Mouse (Mus musculus): Measurements from ENCODE around the gene Serpinf1.

DNA sequence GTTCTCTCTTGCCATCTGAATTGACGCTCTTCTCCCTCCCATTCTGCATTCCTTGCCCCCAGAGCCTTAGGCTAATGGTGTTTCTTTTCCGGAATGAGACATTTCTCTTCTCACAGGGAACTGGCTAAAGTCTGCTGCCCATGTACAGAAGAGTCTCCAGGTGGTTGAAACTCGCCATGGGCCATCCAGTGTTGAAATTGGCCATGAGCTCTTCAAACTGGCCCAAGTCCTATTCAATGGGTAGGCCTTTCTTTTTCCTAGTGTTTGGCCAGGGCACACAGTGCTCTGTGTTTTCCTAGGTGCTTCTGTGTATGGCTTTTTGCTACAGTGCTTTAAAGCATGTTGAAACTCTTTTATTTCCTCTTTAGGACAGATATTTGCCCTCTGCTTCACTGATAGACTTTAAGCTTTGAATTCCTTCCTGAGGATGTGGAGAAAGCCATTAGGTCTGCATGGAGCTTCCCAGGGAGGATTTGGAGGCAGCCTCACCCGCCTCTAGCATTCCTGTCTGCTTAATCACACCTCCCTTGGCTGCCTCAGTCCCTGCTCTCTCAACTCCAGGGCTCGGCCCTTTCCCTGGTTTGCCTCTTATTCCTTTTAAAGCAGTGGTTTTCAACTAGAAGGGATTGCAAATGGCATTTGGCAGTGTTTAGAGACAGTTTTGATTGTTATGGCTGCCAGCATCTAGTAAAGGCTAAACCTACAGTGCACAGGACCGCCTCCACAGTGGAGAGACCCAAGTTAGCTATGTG is 19.0 kb downstream of the Serpinf1 start:
- TF ChIP-seq CTCF (IDR thresholded peaks at IDR 0.05; ENCODE audit: control insufficient read depth, insufficient read depth, low read length) (no peak), POLR2A (IDR thresholded peaks at IDR 0.05; ENCODE audit: borderline replicate concordance, control insufficient read depth, low read depth, low read length) (no peak)

All from bone marrow, adult 2 months (tissue).